Mouse (Mus musculus) limb, embryonic 14.5 days (tissue): Measurements from ENCODE around the gene Dnajb6. TPM values are rescaled to one million over a fixed set of nuclear protein-coding genes. Genes with fewer than 3 reads are reported as not detected.

Source experiments
- ATAC-seq: fragments of 200-750 bp; cut with Nextera tagmentation; 2 replicates; pipeline ENCODE4 v1.8.0; 2017; ENCODE audit warnings: low read depth, moderate number of reproducible peaks, moderate TSS enrichment; ENCODE audit not compliant: low FRiP score
- DNase-seq: peaks from one replicate; pipeline ENCODE4 v3.0.0-alpha.2; 2015; ENCODE audit warnings: low spot score
- H3K27ac ChIP-seq: fragments of 300-500 bp; sonication (generic); replicated peaks from 2 replicates; pipeline ENCODE4 v1.5.1; 2014; ENCODE audit warnings: low read depth, mild to moderate bottlenecking, low read length, moderate library complexity, mixed read lengths
- H3K27me3 ChIP-seq: fragments of 300-500 bp; sonication (generic); 2 replicates; pipeline ENCODE4 v1.6.1; 2014; ENCODE audit warnings: low read length, mixed read lengths; ENCODE audit not compliant: control insufficient read depth, insufficient read depth
- H3K36me3 ChIP-seq: fragments of 300-500 bp; sonication (generic); 2 replicates; pipeline ENCODE4 v1.6.1; 2014; ENCODE audit warnings: mild to moderate bottlenecking, low read length, moderate library complexity, mixed read lengths; ENCODE audit not compliant: control insufficient read depth, insufficient read depth
- H3K4me1 ChIP-seq: fragments of 300-500 bp; sonication (generic); 2 replicates; pipeline ENCODE4 v1.6.1; 2014; ENCODE audit warnings: antibody characterized with exemption, low read length, mixed read lengths; ENCODE audit not compliant: control insufficient read depth, insufficient read depth
- H3K4me2 ChIP-seq: fragments of 300-500 bp; sonication (generic); replicated peaks from 2 replicates; pipeline ENCODE4 v1.6.1; 2014; ENCODE audit warnings: low read depth, mild to moderate bottlenecking, low read length, moderate library complexity; ENCODE audit not compliant: severe bottlenecking
- H3K4me3 ChIP-seq: fragments of 300-500 bp; sonication (generic); replicated peaks from 2 replicates; pipeline ENCODE4 v1.5.1; 2014; ENCODE audit warnings: low read length
- H3K9ac ChIP-seq: fragments of 300-500 bp; sonication (generic); 2 replicates; pipeline ENCODE4 v1.6.1; 2014; ENCODE audit warnings: mild to moderate bottlenecking, low read depth, low read length, moderate library complexity; ENCODE audit not compliant: severe bottlenecking
- H3K9me3 ChIP-seq: fragments of 300-500 bp; sonication (generic); 2 replicates; pipeline ENCODE4 v1.6.1; 2016; ENCODE audit warnings: low read length; ENCODE audit not compliant: control insufficient read depth
- POLR2A ChIP-seq: fragments of 200-500 bp; IDR thresholded peaks from 2 replicates; pipeline ENCODE4 v1.8.0; 2012; ENCODE audit warnings: inconsistent platforms, mild to moderate bottlenecking, moderate library complexity, borderline replicate concordance; ENCODE audit not compliant: insufficient read depth, insufficient read length; ENCODE audit errors: extremely low read depth
- WGBS: fragments of 180-500 bp; shearing (Covaris S2); extraction: QIAGEN DNeasy Blood & Tissue Kit; methylation state at CpG from one replicate; pipeline ENCODE4 v1.1.7; 2014; 5-methylcytosine and 5-hydroxymethylcytosine counted together
- polyA plus RNA-seq, 2 experiments: library from polyadenylated mRNA; depleted of rRNA in 1 of 2; stranded (reverse) in 1 of 2; unstranded in 1 of 2; fragments of >200 nt; fragmentation: Nextera tagmentation in 1 of 2; extraction: Ambion mirVana in 1 of 2; gene quantifications; 2 replicates each; pipeline versions ENCODE4 v1.2.1 to v1.2.3; 2012 to 2014

Dnajb6 gene
- polyA plus RNA-seq, 2 experiments, result 96.9 to 123 TPM

DNA sequence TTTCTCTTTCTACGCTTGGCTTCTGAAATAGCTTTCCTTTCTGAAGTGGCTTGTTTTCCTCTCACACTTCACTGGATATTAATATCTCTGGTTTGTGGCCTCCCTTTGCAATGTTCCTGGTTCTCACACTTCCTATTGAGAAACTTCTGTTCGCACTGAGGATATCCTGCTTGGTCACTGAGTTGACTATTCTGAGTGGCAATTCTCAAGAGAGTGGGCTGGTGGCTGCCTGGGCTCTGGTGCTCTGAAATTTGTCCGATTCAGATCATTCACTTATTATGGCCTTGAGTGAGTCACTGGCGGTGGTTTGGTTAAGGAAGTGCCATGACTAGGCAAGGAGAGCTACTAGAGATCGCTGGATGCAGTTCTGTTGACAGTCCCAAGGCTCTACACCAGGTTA is 118.9 kb downstream of the Dnajb6 start:
- no peaks in the 10 kb centered on the region for H3K9me3 ChIP-seq
- no peak for TF ChIP-seq POLR2A
- no peak overlapping the region for H3K4me2 ChIP-seq
- no peak overlapping the region for H3K27ac ChIP-seq
- no peaks in the 10 kb centered on the region for H3K27me3 ChIP-seq
- H3K9ac ChIP-seq, result no peak overlapping the region
- DNase-seq (no peak), ATAC-seq (no peak)
- H3K4me3 ChIP-seq, result no peak overlapping the region
- no peaks in the 10 kb centered on the region for H3K4me1 ChIP-seq
- H3K36me3 ChIP-seq, result no peaks in the 10 kb centered on the region
- WGBS, result 66% methylated on average over 5 of the region's 5 CpGs

GRCm38 (mm10) chr5:29854971-29855370 is 119.5 kb downstream of the Dnajb6 start:
- H3K4me1 ChIP-seq, result no peaks in the 10 kb centered on the region
- WGBS, result 80% methylated on average over 1 of the region's 1 CpGs
- no peak for DNase-seq
- ATAC-seq, result no peak
- no peak overlapping the region for H3K4me2 ChIP-seq
- H3K27ac ChIP-seq, result no peak overlapping the region
- no peaks in the 10 kb centered on the region for H3K36me3 ChIP-seq
- H3K4me3 ChIP-seq, result no peak overlapping the region
- no peak overlapping the region for H3K9ac ChIP-seq
- no peak for TF ChIP-seq POLR2A
- H3K27me3 ChIP-seq, result no peaks in the 10 kb centered on the region
- no peaks in the 10 kb centered on the region for H3K9me3 ChIP-seq

DNA sequence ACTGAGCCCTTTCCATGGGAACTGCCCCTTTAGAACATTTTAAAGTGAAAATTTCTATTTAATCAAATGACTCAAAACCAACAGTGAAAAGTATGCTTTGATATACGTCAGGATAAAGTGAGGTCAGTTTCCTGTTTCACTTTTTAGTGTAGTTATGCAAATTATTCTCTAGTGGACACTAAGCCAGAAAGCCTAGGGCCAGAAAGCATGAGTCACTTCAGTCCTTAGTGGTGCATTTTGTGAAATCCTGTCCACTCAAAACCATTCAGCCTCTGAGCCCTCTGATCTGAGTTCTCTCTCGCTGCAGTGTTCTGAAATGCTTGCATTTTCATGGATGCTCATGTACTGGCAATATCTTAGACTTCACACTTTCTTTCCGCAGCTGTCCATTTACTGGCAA is 126.0 kb downstream of the Dnajb6 start:
- TF ChIP-seq POLR2A, result no peak
- 69% methylated on average over 3 of the region's 3 CpGs for WGBS
- no peak overlapping the region for H3K9ac ChIP-seq
- H3K27me3 ChIP-seq, result no peaks in the 10 kb centered on the region
- no peak for ATAC-seq
- H3K9me3 ChIP-seq, result no peaks in the 10 kb centered on the region
- no peak for DNase-seq
- no peak overlapping the region for H3K4me3 ChIP-seq
- no peaks in the 10 kb centered on the region for H3K4me1 ChIP-seq
- H3K27ac ChIP-seq, result no peak overlapping the region
- H3K4me2 ChIP-seq, result no peak overlapping the region
- H3K36me3 ChIP-seq, result no peaks in the 10 kb centered on the region

- ATAC-seq, result no peak
- WGBS, result 95% methylated on average over 5 of the region's 5 CpGs
- Histone ChIP-seq H3K9ac (no peak overlapping the region), H3K27me3 (no peaks in the 10 kb centered on the region), H3K36me3 (no peaks in the 10 kb centered on the region), H3K9me3 (no peaks in the 10 kb centered on the region), H3K4me2 (no peak overlapping the region), H3K27ac (no peak overlapping the region), H3K4me3 (no peak overlapping the region), H3K4me1 (no peaks in the 10 kb centered on the region)
- no peak for DNase-seq
- no peak for TF ChIP-seq POLR2A
Measured at GRCm38 (mm10) chr5:29862388-29862787, 126.9 kb downstream of the Dnajb6 start.

DNA sequence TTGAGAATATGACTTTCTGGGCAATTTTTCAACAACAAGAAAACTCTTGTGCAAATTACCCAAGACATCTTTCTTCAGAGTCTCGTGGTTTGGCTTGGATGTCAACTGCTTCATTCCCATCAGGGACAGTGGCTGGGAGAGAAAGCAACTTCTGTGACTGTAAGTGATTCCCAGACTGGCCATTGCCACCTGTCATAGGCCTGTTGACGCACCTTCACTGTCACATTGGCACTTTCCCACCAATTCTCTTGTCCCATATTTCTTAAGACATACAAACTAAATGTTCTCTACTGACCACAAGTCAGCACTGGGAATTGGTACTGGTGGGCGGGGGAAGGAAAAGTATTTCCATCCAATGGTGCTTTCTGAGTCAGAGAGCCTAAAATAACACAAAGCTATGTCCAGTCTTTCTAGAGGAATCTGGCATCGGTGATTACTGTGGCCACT is 128.8 kb downstream of the Dnajb6 start:
- no peaks in the 10 kb centered on the region for H3K9me3 ChIP-seq
- H3K4me3 ChIP-seq, result no peak overlapping the region
- no peak for TF ChIP-seq POLR2A
- no peaks in the 10 kb centered on the region for H3K27me3 ChIP-seq
- DNase-seq (peak; percentile 14), ATAC-seq (no peak)
- H3K36me3 ChIP-seq, result no peaks in the 10 kb centered on the region
- no peak overlapping the region for H3K27ac ChIP-seq
- no peak overlapping the region for H3K4me2 ChIP-seq
- H3K4me1 ChIP-seq, result no peaks in the 10 kb centered on the region
- no peak overlapping the region for H3K9ac ChIP-seq
- WGBS, result 81% methylated on average over 4 of the region's 4 CpGs

- DNase-seq (no peak), ATAC-seq (peak; percentile 53; the same call in 1 of the 2 replicates)
- no peak for TF ChIP-seq POLR2A
- no peaks in the 10 kb centered on the region for H3K4me1 ChIP-seq
- H3K27me3 ChIP-seq, result no peaks in the 10 kb centered on the region
- no peaks in the 10 kb centered on the region for H3K9me3 ChIP-seq
- H3K4me2 ChIP-seq, result no peak overlapping the region
- no peaks in the 10 kb centered on the region for H3K36me3 ChIP-seq
- H3K27ac ChIP-seq, result 0 out of 2 replicates have a peak overlapping the region, but pooled peaks have one; percentile 33
- H3K4me3 ChIP-seq, result no peak overlapping the region
- no peak overlapping the region for H3K9ac ChIP-seq
- WGBS, result 60% methylated on average over 4 of the region's 4 CpGs
Measured at GRCm38 (mm10) chr5:29864994-29865393, 129.5 kb downstream of the Dnajb6 start.

Other genes with a start within 250 kb of the Dnajb6 start
- 24.9 and 26.9 TPM in 2 replicates for gene Ube3c, start 166.4 kb upstream of the Dnajb6 start, polyA plus RNA-seq (2012; rRNA removed)
- gene Ube3c, start 166.4 kb upstream of the Dnajb6 start, polyA plus RNA-seq (2014; fragmentation: Nextera tagmentation; extraction: Ambion mirVana), result 35.1 and 37.3 TPM in 2 replicates
- gene Gm5129, start 248 bp downstream of the Dnajb6 start, polyA plus RNA-seq (2012; rRNA removed), result 0.94 and 2.3 TPM in 2 replicates
- gene Gm5129, start 248 bp downstream of the Dnajb6 start, polyA plus RNA-seq (2014; fragmentation: Nextera tagmentation; extraction: Ambion mirVana), result not detected in 2 replicates